Mouse (Mus musculus) ZHBTc4 (cell line): ENCODE results near the gene Depdc1a.
"Not testable (repeated sequence)": the region's sequence is repeated elsewhere in the genome, so short reads cannot be mapped to it uniquely, and the experiment has no call there.

ENCODE experiments used
- DNase-seq: peaks from one replicate; pipeline ENCODE4 v3.0.0-alpha.2; 2011; ENCODE audit warnings: low read depth, low spot score

Gene Depdc1a

GRCm38 (mm10) chr3:159495243-159495801 is at the start of gene Depdc1a:
TSS of gene Depdc1a (plus strand) at chr3:159495433.
- DNase-seq: peak; percentile 96

- DNase-seq: no peak
These were observed 25.2 kb upstream of the Depdc1a start for GRCm38 (mm10) chr3:159470059-159470458.

- DNase-seq: no peak
These were observed 19.8 kb upstream of the Depdc1a start for GRCm38 (mm10) chr3:159475465-159475864.

- DNase-seq: no peak
These were observed 17.8 kb upstream of the Depdc1a start for GRCm38 (mm10) chr3:159477250-159477962.

- not testable (repeated sequence) for DNase-seq
These were observed 524 bp upstream of the Depdc1a start for GRCm38 (mm10) chr3:159494709-159495108.

GRCm38 (mm10) chr3:159508899-159509298 is 13.7 kb downstream of the Depdc1a start:
- DNase-seq: no peak

- no peak for DNase-seq
These were observed 33.3 kb downstream of the Depdc1a start for GRCm38 (mm10) chr3:159528563-159528962.

GRCm38 (mm10) chr3:159548303-159548702 is 53.1 kb downstream of the Depdc1a start:
- no peak for DNase-seq

GRCm38 (mm10) chr3:159550224-159550623 is 55.0 kb downstream of the Depdc1a start:
- DNase-seq: no peak
